Mouse (Mus musculus) ovary, postnatal 10 days (tissue): Measurements from ENCODE around the gene Hspa2.
A peak's percentile ranks its signal among the peaks of the same experiment; 100 is the strongest.

Experiments used
- DNase-seq: peaks from one replicate; pipeline ENCODE4 v3.0.0; 2022; ENCODE audit warnings: low spot score

Gene Hspa2

GRCm38 (mm10) chr12:76377726-76378125 lies 26.2 kb upstream of the Hspa2 start:
- no peak for DNase-seq

DNA sequence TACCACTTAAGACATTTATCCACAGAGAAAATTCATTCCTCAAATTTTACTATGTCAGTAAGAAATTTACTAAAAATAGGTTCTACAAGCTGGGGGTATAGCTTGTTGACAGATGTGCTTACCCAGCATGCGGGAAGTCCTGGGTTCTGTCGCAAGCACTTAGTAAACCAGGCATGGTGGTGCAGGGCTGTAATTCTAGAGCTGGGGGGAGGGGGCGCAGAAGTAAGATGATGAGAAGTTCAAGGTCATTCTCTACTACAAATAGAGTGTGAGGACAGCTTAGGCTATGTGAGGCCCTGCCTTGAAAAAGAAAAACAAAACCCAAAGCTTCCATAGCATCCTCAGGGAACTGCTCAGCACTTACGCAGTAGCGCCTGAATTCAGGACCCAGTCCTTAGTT lies 25.4 kb upstream of the Hspa2 start:
- no peak for DNase-seq

DNA sequence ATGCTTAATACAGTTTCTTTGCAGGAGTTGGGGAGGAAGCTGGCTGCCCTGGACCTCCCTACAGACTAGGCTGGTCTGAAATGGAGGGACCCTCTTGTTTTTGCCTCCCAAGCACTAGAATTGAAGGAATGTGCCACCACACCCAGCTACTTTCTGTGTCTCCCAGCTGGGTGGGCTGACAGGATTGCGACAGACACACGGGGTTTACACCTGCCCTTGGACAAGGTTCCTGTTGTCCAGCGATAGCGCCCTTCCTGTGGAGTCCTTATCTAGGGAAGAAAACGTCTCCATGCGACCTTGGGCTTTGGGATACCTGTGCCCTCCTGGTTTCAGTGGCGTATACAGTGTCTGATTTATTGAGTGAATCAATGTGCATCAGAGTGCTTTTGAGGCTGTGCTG lies 23.8 kb upstream of the Hspa2 start:
- no peak for DNase-seq

GRCm38 (mm10) chr12:76385342-76385741 lies 18.6 kb upstream of the Hspa2 start:
- DNase-seq = no peak

DNA sequence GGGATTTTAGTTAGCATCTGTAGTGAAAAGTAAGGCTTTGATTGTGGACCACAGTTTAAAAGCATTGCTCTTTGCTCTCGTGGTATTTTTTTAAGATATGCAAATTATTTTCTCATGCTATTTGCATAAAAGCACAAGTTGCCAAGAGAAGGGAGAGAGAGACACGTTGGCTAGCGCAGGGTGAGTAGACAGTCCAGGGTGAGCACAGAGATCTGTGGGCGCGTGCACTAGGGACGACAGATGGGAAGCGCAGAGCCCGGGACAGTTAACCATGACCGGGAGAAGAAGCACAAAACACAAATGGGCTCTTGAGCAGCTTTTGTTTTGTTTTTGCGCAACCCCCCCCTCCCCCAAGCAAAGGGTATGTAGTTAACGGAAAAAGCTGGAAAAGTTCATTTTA lies 15.2 kb upstream of the Hspa2 start:
- DNase-seq = no peak

- DNase-seq = no peak
Observed at GRCm38 (mm10) chr12:76391595-76392271, 12.2 kb upstream of the Hspa2 start.

DNA sequence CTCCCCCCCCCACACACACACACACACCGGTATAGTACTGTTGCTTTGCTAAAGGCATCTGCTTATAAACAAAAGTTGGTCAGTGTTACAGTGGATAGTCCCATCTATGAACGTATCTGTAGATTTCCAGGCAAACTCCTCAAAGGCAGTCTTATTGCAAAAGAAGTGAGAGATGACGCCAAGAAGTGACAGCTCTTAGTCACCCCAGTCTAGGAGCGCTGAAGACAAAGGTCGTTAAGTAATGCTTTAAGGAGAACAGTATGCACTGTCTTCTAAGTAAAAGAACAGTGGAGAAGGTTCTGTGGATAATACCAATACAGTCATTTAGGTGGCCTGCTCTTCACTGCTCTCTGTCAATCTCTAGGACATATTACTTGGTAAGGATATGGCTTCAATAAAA lies 11.0 kb upstream of the Hspa2 start:
- no peak for DNase-seq

DNA sequence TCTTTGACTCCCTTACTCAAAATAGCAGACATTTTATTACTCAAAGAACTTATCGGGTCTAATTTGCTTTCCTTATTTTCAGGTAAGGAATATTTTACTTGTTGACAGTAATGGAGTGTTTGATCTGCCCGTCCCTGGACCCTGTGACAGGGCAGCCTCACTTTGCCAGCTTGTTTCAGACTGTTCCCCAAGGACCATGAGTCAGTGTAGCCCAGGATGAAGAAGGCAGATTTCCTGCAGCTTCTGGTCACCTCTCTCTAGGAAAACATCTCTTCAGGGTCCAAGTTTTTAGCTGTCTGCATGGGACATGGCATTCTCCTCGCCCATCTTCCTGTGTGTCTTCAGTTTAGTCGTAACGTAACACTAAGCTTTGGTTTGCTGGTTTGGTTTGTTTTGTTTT lies 6.7 kb upstream of the Hspa2 start:
- no peak for DNase-seq

DNA sequence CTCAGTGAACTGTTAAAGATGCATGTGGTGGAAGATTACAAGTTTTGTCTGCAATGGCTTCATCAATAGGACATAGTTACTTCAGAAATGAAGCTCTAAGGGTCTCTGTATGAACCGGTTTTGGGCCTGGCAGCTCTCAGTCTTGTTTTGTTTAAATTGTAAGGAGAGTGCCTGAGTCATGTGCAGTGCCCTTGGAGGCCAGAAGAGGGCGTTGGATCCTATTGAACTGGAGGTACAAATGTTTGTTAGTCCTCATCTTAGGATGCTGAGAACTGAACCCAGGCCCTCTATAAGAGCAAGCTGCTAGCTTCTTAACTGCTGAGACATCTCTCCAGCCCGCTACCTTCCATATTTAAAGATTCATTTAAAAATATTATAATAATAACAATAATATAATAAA lies 2.3 kb upstream of the Hspa2 start:
- DNase-seq = no peak

GRCm38 (mm10) chr12:76402991-76403885 lies 738 bp upstream of the Hspa2 start:
- DNase-seq = no peak

DNA sequence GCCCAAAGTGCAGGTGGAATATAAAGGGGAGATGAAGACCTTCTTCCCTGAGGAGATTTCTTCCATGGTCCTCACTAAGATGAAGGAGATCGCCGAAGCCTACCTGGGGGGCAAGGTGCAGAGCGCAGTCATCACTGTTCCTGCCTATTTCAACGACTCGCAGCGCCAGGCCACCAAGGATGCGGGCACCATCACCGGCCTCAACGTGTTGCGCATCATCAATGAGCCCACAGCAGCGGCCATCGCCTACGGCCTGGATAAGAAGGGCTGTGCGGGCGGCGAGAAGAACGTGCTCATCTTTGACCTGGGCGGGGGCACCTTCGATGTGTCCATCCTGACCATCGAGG lies 833 bp downstream of the Hspa2 start:
- no peak for DNase-seq

GRCm38 (mm10) chr12:76405183-76405970 lies 1.4 kb downstream of the Hspa2 start:
- DNase-seq = peak; percentile 9

DNA sequence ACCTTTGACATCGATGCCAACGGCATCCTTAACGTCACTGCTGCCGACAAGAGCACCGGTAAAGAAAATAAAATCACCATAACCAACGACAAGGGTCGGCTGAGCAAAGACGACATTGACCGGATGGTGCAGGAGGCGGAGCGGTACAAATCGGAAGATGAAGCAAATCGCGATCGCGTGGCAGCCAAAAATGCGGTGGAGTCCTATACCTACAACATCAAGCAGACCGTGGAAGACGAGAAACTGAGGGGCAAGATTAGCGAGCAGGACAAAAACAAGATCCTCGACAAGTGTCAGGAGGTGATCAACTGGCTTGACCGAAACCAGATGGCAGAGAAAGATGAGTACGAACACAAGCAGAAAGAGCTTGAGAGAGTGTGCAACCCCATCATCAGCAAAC lies 2.0 kb downstream of the Hspa2 start:
- no peak for DNase-seq

DNA sequence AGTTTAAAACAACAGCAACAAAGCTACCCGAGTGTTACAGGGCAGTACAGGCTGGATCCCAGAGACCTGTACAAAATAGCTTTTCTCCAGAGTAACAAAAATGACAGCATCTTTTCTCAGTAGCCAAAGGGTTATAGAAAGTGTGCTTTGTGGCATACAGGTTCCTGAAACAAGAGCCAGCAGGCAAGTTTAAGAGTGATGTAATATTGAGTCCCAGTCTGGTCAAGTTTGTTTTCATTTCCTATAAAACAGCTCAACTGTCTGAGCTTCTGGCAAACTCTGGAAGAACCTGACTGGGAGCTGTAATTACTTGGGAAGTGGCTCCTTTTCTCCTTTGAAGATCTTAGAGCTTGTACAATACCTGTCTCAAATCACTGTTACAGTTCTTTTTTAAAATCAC lies 3.2 kb downstream of the Hspa2 start:
- no peak for DNase-seq

GRCm38 (mm10) chr12:76409166-76409565 lies 5.2 kb downstream of the Hspa2 start:
- DNase-seq = no peak

DNA sequence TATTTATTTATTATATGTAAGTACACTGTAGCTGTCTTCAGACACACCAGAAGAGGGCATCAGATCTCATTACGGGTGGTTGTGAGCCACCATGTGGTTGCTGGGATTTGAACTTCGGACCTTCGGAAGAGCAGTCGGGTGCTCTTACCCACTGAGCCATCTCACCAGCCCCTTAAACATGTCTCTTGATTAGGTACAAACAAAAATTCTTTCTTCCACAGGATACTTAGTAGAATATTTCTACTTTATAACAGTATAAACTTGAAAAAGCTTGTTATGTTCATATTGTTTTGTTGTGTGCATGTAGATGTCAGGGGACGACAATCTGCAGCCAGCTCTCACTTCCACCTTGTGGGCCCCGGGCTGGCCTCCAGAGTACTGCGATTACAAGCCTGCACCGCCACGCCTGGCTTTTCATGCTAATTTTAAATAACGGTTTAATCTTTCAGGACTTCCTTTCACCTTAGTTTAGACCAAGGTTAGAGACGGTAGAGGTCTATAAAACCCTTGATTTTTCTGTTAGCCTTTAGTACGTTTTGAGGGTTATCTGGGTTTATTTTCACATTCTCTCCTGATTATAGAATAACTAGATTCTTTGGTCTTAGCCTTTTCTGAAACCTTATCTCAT lies 11.5 kb downstream of the Hspa2 start:
- no peak for DNase-seq

DNA sequence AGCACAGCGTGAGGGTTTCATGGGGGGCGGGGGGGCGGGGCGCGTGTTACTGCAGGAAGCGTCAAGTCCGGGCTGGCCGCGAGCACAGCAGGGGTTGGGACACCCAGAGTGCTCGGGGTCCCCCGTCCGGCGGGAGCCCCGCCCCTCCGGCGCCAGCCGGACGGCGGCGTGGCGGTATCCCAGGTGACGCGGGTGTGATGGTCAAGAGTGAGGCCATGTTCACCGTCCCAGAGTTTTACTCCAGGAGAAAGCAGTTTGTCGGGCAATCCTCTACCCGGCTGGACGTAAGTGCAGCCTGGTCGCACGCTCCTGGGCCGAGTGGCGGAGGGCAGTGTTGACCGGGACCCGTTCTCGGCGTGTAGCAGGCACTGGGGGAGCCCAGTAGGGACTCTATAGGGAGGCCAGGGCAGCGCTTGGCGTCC lies 13.5 kb downstream of the Hspa2 start, which contains the start of gene Ppp1r36:
Gene Ppp1r36, plus strand, starts transcription at position 106 of the 422 bp plus-strand sequence.
- DNase-seq = no peak

DNA sequence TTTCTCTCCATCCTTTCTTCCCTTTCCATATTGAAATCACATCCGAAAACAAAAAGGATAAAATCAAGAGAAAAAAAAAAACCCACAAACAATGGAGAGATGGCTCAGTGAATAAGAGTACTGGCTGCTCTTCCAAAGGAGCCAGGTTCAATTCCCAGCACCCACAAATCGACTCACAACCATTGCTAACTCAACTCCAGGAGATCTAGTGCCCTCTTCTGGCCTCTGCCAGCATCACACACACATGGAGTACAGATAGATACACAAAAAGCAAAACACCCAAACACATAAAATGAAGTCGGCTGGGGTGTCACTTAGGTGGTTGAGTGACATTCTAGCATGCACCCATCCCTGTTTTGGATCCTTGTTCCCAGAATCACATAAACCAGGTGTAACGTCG lies 14.4 kb downstream of the Hspa2 start:
- DNase-seq = no peak

DNA sequence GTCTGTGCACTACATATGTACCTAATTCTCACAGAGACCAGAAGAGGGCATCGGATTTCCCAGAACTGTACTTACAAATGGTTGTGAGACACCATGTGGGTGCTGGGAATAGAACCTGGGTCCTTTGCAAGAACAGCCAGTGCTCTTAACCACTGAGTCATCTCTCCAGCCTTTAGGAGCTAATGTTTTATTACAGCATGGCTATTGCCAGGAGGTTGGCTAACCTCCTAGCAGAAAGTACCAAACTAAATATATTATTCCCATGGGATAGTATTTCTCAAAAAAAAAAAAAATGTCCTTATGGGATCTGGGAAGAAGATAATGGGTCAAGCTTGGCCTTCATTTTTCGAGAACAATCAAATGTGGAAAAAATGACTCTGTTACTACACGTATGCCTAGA lies 21.3 kb downstream of the Hspa2 start:
- DNase-seq = no peak

- no peak for DNase-seq
Observed at GRCm38 (mm10) chr12:76427546-76427945, 23.6 kb downstream of the Hspa2 start.

- DNase-seq = no peak
Observed at GRCm38 (mm10) chr12:76430879-76431406, 27.0 kb downstream of the Hspa2 start.

DNA sequence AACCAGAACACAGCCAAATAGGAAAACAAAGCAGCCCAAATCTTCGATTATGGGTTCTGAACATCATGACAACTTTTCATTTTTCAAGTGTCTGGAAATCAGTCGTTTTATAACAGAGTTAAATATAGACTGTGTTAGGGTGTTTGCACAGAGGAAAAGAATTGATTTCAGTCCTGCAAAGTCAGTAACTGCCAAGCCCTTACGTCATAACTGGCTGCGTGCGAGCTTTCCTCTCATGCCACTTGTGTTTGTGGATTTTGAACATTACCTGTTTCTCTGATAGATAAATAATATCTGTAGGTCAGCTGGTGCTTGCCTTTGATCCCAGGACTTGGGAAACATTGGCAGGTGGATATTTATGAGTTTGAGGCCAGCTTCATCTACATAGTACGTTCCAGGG lies 27.5 kb downstream of the Hspa2 start:
- DNase-seq = no peak
